Mouse (Mus musculus): ENCODE measurements around the gene Acot1.
A peak's percentile ranks its signal among the peaks of the same experiment; 100 is the strongest.
"Not testable (repeated sequence)": the region's sequence is repeated elsewhere in the genome, so short reads cannot be mapped to it uniquely, and the experiment has no call there.

The Acot1 gene

GRCm38 (mm10) chr12:84023052-84023745 lies 13.9 kb downstream of the Acot1 start:
- no peak for DNase-seq

DNA sequence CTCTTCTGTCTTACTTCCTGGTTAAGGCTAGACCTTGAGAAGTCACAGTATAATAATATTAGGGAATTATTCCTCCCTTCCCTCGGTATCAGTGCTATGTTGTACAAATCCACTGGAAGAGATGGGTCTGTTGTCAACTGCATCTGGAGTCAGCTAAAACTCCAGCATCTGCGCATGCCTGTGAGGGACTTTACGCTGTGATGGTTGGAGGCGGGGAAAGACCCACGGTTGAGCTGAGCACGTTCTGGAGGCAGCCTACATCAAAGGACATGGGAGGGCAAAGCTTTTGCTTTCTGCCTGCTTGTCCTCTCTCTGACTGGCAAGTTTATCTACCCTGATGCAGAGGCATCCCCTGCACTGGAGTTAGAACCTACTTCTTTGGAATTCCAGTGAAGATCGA lies 16.6 kb downstream of the Acot1 start:
- DNase-seq = no peak

GRCm38 (mm10) chr12:84028328-84028727 lies 19.0 kb downstream of the Acot1 start:
- DNase-seq = not testable (repeated sequence)

DNA sequence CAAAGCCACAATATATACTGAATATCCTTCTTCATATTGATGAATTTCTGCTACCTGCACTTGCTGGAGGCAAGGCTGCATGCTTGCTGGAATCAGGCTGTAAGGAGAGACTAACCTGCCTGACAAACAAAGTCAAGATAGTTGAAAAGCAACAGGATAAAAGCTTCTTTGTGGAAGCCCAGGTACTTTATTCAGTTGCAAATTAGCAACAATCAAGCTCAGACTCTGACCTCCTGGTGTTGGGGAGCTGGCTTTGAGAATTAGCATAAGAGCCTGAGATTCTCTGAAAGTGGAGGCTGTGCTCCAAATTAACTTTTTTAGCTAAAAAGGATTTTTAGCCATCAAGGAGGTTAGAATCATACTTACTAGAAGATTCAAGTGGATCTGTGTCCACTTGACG lies 19.8 kb downstream of the Acot1 start:
- not testable (repeated sequence) for DNase-seq

DNA sequence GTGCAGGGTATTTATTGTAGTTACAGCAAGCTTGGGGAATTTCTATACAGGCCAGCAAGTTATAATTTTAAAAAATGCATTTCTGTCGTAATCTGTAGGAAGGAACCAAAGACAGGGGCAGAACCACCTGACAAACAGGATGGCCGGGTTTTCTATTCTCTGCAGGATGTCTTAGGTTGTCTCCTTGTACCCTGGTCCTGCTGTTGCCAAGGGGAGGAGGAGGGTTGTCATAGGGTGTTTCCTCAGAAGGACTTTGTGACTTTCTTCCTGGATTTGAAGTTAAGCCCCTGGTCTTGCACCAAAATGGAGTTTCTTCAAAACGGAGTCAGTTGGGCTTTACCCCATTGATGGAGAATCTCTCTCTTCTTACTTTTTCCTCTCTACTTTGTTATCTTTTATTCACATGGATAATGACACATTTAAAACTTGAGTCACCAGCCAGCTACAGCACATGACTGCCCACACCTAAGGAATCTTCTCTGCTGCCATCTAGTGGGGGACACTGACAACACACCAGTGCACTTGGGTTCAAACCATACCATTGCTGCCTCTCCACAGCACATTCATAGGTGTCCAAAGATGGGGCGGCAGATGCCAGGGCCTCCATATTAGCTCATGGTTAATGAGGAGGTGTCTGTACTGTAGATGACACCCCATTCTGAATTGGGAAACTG lies 21.5 kb downstream of the Acot1 start:
- DNase-seq = peak; percentile 80 to 88

- no peak for DNase-seq
Measured at GRCm38 (mm10) chr12:84032854-84033253, 23.6 kb downstream of the Acot1 start.

- not testable (repeated sequence) for DNase-seq
Measured at GRCm38 (mm10) chr12:84033302-84033701, 24.0 kb downstream of the Acot1 start.

DNA sequence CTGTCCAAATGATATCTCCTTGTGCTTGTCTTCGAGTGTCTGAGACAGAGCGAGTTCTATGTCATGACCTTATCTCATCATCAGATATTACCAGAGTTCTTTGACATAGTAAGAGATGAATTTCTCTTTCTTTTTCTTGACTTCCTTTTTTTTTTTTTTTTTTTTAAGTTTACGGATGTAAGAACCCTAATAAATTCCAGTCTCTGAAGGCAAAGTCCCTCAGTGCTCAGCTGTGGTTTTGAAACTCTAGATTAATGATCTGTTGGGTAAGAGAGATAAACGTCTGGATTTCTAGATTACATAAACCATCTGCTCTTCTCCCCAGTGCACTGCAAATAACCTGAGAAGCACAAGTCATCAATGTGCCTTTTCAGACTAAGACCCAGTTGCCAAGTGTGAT lies 24.8 kb downstream of the Acot1 start:
- DNase-seq = no peak

- not testable (repeated sequence) for DNase-seq
Measured at GRCm38 (mm10) chr12:84038241-84038640, 29.0 kb downstream of the Acot1 start, which contains the start of gene Acot4. Gene Acot4, plus strand, starts transcription at chr12:84038379.

DNA sequence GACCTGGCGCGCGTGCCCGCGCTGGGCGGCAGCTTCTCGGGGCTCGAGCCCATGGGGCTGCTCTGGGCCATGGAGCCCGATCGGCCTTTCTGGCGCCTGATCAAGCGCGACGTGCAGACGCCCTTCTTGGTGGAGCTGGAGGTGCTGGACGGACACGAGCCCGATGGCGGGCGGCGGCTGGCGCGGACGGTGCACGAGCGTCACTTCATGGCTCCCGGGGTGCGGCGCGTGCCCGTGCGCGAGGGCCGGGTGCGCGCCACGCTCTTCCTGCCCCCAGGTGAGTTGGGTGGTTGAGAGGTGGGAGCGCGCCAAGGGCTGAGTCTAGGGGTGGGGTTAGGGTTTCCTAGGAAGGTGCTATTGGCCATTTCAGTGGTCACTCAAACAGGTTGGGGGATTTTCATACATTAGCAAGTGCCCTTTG lies 29.4 kb downstream of the Acot1 start, which contains the start of gene Gm49366:
Gene Gm49366, plus strand, starts transcription at position 245 of the 421 bp plus-strand sequence.
- DNase-seq = peak; percentile 60 to 65

DNA sequence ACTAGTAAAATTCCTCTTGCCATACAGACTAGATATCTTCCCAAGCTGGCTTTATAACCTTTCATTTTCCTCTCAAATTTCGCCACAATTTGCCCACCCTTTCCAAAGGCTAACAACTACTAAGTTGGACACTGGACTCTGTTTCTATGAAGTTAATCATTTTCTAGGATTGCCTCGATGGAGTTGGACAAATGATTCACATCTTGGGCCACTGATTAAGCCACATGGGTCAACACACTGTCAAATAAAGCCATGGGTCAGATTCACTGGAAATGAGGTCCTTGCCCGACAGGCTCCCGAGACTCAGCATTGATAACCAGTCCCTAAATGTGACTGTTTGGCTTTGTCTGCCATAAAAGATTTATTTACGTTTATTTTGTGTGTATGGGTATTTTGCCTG lies 33.0 kb downstream of the Acot1 start:
- no peak for DNase-seq

DNA sequence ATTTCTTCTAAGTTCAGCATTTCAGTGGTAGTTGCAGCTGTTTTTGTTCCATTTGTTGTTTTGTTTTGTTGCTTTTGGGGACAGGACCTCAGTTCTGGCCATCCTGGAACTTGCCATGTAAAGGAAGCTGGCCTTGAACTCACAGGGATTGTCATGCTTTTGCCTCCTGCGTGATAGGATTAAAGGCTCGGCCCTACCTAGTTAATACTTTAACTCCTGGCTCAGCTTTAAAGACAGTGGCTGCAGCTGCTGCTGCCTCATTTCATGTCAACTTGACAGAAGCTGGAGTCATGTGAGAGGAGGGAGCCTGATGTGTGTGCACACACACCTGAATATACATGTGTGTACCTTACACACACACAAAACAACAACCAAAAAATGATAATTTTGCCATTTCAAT lies 34.8 kb downstream of the Acot1 start:
- no peak for DNase-seq

- DNase-seq = no peak
Measured at GRCm38 (mm10) chr12:84046906-84047305, 37.6 kb downstream of the Acot1 start.

DNA sequence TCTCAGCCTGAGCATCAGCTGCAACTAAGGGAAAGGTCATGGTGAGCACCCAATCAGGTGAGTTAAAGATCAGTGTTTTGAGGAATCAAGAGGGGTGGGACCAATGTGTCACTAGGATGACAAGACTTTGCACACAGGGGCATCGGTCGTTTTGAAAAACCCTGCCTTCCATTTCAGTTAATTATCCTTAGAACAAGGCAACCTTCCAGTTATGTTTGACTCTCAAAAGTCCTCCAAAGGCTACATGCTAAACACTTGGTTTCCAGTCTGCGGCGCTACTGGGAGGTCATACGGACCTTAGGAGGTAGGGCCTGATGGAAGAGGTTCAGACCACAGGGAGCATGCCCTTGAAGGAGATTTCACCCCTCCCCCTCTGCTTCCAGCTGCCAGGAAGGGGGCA lies 41.5 kb downstream of the Acot1 start:
- DNase-seq = not testable (repeated sequence)

DNA sequence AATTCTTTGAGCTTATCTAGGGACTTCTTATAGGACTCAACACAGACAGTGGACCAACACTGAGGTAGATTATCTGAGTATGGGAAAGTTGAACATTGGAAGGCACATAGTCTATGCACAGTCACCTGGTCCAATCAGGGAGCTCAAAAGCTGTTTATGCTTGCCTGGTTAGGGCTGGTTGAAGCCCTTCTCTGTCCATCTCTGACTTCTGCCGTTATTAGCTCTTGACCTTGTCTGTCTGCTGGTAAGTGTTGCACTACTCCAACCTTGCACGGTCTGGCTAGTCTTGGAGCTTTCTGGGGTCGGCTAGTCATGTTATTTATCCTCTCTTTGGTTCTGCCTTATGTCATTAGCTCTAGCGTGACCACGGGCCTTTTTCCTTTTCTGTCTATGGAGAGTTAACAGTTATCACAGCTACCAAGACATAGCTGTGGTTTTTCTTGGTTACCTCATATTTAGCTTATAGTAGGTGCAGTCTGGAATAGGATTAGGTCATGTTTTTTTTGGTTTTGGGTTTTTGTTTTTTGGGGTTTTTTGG lies 42.7 kb downstream of the Acot1 start, which contains the start of gene Acot3:
Gene Acot3, plus strand, starts transcription at position 208 of the 538 bp plus-strand sequence.
- DNase-seq = no peak

GRCm38 (mm10) chr12:84052609-84053008 lies 43.3 kb downstream of the Acot1 start:
- no peak for DNase-seq

DNA sequence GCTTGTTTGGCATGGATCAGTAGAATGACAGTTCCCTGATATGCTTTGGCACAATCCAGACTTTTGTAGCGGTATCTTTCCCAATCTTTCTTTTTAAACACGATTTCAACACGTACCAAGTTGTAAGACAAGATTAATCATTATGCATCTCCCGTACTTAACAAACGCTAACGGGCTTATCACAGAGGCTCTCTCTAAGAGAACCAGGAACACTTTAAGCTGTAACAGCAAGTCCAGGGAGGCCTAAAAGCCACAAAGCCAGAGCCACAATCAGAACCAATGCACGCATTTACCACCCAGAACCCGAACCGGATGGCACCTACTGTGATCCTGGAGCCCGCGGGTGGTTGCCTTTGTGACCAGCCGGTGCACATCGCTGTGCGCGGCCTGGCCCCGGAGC lies 43.9 kb downstream of the Acot1 start:
- DNase-seq = peak; percentile 25 to 33

DNA sequence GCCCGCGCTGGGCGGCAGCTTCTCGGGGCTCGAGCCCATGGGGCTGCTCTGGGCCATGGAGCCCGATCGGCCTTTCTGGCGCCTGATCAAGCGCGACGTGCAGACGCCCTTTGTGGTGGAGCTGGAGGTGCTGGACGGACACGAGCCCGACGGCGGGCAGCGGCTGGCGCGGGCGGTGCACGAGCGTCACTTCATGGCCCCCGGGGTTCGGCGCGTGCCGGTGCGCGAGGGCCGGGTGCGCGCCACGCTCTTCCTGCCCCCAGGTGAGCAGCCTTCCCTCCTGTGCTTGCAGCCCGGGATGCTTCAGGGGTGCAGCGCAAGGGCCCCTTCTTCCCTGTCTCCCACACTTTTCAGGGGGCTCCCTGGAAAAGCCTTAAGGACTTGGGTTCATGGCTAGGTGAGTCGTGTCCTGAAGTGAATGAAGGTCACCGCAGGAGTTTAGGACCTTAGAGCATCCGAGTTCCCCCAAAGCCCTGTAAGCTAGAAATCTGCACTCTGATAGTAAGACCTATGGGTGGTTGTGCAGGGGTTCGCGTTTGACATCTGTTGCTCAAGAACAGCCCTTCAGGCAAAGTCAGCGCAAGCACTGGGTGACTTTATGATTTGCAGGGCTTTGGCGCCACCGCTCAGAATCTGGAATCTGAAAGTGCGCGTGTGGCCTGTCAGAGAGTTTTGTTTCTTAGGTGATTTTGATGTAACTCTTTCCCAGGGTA lies 44.5 kb downstream of the Acot1 start:
- peak; percentile 29 to 48 for DNase-seq

GRCm38 (mm10) chr12:84060946-84061345 lies 51.7 kb downstream of the Acot1 start:
- peak in 1 of 2 experiments; percentile 9 for DNase-seq

GRCm38 (mm10) chr12:84062336-84062735 lies 53.0 kb downstream of the Acot1 start:
- DNase-seq = no peak

- DNase-seq = peak; percentile 13 to 42
Measured at GRCm38 (mm10) chr12:84063228-84063627, 53.9 kb downstream of the Acot1 start.

- no peak for DNase-seq
Measured at GRCm38 (mm10) chr12:84063833-84064232, 54.5 kb downstream of the Acot1 start.

DNA sequence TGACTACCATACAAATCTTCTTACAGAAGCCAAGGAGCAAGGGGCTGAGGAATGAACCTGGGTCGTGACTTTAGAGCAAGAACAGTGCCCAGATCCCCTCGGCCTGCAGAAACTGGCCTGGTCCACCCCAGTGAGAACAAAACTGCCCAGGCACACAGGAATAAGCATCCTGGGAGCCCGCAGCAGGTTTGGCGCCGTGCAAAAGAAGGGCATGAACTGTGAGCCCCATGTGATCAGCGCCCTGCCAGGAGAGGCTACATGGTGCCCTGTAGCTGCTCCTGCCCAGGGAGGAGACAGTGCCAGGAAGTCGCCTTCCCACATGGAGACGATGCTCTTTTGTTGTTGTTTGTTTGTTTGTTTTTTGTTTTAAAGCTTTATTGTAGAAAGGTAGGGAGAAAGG lies 55.3 kb downstream of the Acot1 start:
- DNase-seq = no peak

Measured in cerebellum, postnatal 25 days (tissue).